Mouse (Mus musculus) ES-E14 (cell line): ENCODE data around the gene Ctse.

ENCODE experiments used
- HCFC1 ChIP-seq: IDR thresholded peaks from 2 replicates; pipeline ENCODE4 v1.6.1; 2012; ENCODE audit warnings: low read length, inconsistent platforms, borderline replicate concordance; ENCODE audit not compliant: insufficient read depth
- MAFK ChIP-seq: IDR thresholded peaks from 2 replicates; pipeline ENCODE4 v1.6.1; 2014; ENCODE audit warnings: mild to moderate bottlenecking, low read depth, low read length, inconsistent platforms; ENCODE audit not compliant: insufficient read depth
- ZC3H11A ChIP-seq: IDR thresholded peaks from 2 replicates; pipeline ENCODE4 v1.6.1; 2012; ENCODE audit warnings: low read depth, mild to moderate bottlenecking, inconsistent platforms, low read length, borderline replicate concordance
- ZNF384 ChIP-seq: IDR thresholded peaks from 2 replicates; pipeline ENCODE4 v1.6.1; 2012; ENCODE audit warnings: low read depth, low read length, inconsistent platforms

- no peak for TF ChIP-seq MAFK
- TF ChIP-seq HCFC1, result no peak
- TF ChIP-seq ZNF384, result no peak
- no peak for TF ChIP-seq ZC3H11A
These were observed 675 bp downstream of the Ctse start for GRCm38 (mm10) chr1:131638541-131639421.
